Mouse (Mus musculus) urinary bladder, postnatal 36 days (tissue): ENCODE measurements around the gene Stat4.

Experiments
- DNase-seq, 2 experiments: peaks; one replicate each; pipeline ENCODE4 v3.0.0; 2022; ENCODE audit warnings: low spot score in 2 of 2, mixed read lengths in 1 of 2

The Stat4 gene

GRCm38 (mm10) chr1:51986848-51987247 is at the start of gene Stat4:
Gene Stat4, plus strand, starts transcription at chr1:51987148.
- no peak for DNase-seq

GRCm38 (mm10) chr1:51938357-51938756 is 48.6 kb upstream of the Stat4 start:
- DNase-seq: no peak

GRCm38 (mm10) chr1:51944755-51945154 is 42.2 kb upstream of the Stat4 start:
- no peak for DNase-seq

GRCm38 (mm10) chr1:51947116-51947515 is 39.8 kb upstream of the Stat4 start:
- no peak for DNase-seq

GRCm38 (mm10) chr1:51964647-51965046 is 22.3 kb upstream of the Stat4 start:
- no peak for DNase-seq

- no peak for DNase-seq
Observed at GRCm38 (mm10) chr1:51968994-51969393, 18.0 kb upstream of the Stat4 start.

GRCm38 (mm10) chr1:51970182-51970581 is 16.8 kb upstream of the Stat4 start:
- DNase-seq: no peak

- DNase-seq: no peak
Observed at GRCm38 (mm10) chr1:51975589-51975988, 11.4 kb upstream of the Stat4 start.

- DNase-seq: no peak
Observed at GRCm38 (mm10) chr1:51979048-51979447, 7.9 kb upstream of the Stat4 start.

DNA sequence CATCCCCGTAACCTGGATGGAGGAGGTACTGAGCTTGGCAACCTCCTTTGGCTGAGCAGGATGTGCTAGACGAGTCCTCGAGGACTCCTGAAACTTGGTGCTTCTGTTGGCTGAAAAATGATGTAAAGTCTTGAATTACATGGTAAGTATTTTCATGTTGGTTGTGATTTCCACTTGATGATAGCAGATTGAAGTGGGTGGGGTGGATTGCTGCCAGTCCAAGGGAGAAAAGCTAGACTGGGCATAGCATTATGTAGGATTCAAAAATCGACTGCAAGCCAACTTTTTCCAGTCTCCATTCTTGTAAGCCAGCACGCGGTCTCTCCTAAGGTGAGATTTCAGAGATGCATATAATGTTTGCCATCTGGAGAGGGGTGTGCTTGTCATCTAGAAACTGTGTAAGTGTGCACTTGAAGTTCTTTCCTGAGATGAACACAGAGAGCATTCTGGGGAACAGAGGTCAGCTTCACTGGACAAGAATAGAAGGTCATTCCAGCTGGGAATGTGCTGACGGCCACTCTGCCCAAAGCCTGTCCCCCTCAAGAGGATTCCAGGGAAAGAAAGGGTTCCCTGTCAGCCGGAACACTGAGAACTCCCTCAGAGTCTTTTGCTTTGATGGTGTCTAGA is 5.1 kb downstream of the Stat4 start:
- DNase-seq: no peak

DNA sequence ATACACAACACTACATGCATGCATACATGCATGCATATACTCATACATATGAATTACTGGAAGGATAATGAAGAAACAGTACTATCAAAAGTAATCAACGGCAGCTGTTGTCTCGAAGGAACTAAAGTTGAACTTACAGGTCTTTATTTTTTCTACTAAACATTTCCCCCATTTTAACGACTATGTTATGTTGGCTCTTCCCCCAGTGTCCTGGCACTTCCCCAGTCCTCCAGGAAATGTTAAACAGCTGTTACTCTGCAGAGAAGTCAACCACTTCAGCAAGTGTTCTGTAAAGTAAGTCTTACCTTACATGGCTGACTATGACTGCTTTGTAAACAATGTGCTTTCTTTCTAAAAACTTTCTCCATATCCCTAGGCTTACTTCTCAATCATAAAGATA is 9.1 kb downstream of the Stat4 start:
- DNase-seq: no peak

GRCm38 (mm10) chr1:51996751-51997659 is 10.1 kb downstream of the Stat4 start:
- DNase-seq: no peak

DNA sequence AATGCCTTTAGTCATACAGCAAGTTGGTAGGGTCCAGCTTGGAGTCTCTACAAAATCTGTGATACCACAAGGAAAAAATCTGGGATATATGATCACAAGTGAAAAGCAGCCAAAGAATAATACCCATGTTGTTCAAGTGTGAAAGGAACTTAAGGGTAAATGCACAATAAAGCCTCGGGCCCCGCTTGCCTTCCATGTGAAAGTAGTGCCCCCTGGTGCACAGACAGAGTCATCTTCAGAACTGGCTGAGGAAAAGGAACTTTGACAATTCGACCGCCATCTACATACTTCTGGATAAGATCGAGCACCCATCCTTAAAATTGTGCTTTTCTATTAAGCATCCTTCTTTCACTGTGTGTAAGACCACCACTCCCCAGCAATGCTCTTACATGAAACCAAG is 11.6 kb downstream of the Stat4 start:
- peak; percentile 29 to 32 for DNase-seq

- peak; percentile 45 to 66 for DNase-seq
Observed at GRCm38 (mm10) chr1:52004096-52004495, 17.1 kb downstream of the Stat4 start.

GRCm38 (mm10) chr1:52008443-52008842 is 21.5 kb downstream of the Stat4 start:
- no peak for DNase-seq

DNA sequence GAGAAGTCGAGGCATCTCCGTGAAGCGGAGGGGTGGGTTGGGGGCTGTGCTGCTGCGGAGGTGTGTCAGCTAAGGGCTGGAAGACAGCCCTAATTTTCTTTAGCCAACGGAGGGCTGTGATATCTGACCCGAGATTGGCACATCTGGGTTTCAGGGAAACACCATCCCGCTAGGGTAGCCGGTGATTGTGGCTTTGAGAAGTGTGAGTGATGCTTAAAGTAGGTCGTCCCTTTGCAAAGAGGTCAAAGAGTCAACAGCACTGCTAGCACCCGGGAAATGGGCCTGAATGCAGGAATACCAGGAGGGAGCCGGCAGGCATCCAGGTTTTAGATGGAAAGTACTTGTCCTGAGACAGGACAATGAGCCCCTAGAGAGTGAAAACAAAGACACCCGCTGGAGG is 22.0 kb downstream of the Stat4 start:
- DNase-seq: no peak

DNA sequence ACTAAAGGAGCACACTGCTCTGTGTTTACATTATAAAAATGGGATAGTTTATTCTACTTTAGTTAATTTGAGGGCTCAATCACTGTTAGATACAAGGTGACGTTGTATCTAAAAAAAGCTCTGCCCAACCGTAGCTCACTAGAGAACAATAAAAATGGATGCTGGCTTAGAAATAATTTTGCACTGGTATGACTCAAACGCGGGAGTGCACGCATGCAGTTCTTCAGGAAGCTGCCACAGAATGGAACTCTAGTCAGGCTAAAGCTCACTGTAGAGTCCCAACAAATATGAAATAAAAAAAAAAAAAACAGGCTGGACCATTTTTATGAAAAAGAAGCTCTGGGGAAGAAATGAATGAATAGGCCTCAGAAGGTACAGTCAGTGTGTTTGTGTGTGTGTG is 23.8 kb downstream of the Stat4 start:
- no peak for DNase-seq

DNA sequence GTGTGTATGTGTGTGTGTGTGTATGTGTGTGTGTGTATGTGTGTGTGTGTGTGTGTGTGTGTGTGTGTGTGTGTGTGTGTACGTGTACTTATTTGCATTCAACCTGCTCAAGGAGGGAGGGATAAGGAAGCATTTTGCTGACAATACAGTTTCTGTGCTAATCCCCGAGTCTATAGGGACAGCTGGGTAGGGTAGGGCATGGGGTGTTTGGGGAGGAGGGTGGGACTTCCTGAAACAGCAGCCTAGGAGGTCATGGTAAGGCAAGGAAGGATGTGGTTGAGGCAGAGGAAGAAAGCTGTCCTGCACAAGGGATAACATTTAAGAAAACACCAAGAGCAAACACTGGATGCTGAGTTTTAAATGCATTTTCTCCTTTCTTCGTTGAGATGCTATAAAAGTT is 24.3 kb downstream of the Stat4 start:
- no peak for DNase-seq

DNA sequence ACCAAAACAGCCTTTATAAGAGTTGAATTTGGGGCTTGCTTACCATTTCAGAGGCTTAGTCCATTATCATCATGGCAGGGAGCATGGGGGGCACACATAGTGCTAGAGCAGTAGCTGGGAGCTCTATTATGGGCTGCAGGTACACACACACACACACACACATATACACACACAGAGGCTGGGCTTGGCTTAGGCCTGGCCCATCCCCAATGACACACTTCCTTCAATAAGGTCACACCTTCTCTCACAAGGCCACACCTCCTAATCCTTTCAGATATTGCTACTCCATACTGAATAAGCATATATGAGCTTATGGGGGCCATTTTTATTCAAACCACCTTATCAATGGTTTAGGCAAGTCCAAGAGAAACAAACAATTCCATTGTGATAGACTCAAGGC is 25.3 kb downstream of the Stat4 start:
- no peak for DNase-seq

- DNase-seq: no peak
Observed at GRCm38 (mm10) chr1:52012757-52013156, 25.8 kb downstream of the Stat4 start.

- no peak for DNase-seq
Observed at GRCm38 (mm10) chr1:52019621-52020020, 32.7 kb downstream of the Stat4 start.

- DNase-seq: no peak
Observed at GRCm38 (mm10) chr1:52021936-52022725, 35.2 kb downstream of the Stat4 start.
